Mouse (Mus musculus): ENCODE results near the gene Kcnj2.

- TF ChIP-seq CTCF (IDR thresholded peaks at IDR 0.05; ENCODE audit: low read depth, low read length) (no peak), POLR2A (IDR thresholded peaks at IDR 0.05; ENCODE audit: extremely low read depth, insufficient read depth, low read length) (peak; percentile 68; the same call in 1 of the 2 replicates)
These were observed at the start of gene Kcnj2 for GRCm38 (mm10) chr11:111065635-111066298.
